Mouse (Mus musculus) ES-Bruce4 (cell line): Measurements from ENCODE around the gene Mmgt1.

ENCODE experiments used
- CTCF ChIP-seq: IDR thresholded peaks from one replicate; pipeline ENCODE4 v1.8.1; 2011; ENCODE audit warnings: low read depth, low read length
- POLR2A ChIP-seq: IDR thresholded peaks from one replicate; pipeline ENCODE4 v1.8.1; 2011; ENCODE audit warnings: low read length; ENCODE audit not compliant: insufficient read depth

DNA sequence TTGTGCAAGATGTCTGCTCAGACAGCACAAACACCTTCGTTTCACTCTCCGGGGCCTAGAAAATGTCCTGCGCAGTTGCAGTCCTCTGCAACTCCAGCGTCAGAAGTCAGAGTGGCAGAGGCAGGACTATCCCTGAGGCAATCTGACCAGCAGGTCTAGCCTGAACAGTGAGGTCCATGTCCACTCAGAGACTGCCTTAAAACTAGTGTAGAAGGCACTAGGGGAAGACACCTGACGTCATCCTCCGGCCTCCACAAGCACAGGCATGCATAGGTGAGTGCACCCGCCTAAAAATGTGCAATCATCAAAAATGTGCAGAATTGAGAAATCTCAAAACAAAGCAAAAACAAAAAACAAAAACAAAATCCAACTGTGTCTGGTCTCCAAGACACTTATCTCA is 48.4 kb downstream of the Mmgt1 start, which contains the start of gene Gm648:
- no peak for TF ChIP-seq CTCF
- no peak for TF ChIP-seq POLR2A
